Mouse (Mus musculus) 3T3-L1 (cell line): ENCODE measurements around the gene Paqr5.

Experiments
- DNase-seq: peaks from one replicate; pipeline ENCODE4 v3.0.0-alpha.2; 2015; ENCODE audit warnings: low read depth, low spot score

The Paqr5 gene

GRCm38 (mm10) chr9:61960753-61961152 is 65.9 kb downstream of the Paqr5 start:
- DNase-seq: no peak

DNA sequence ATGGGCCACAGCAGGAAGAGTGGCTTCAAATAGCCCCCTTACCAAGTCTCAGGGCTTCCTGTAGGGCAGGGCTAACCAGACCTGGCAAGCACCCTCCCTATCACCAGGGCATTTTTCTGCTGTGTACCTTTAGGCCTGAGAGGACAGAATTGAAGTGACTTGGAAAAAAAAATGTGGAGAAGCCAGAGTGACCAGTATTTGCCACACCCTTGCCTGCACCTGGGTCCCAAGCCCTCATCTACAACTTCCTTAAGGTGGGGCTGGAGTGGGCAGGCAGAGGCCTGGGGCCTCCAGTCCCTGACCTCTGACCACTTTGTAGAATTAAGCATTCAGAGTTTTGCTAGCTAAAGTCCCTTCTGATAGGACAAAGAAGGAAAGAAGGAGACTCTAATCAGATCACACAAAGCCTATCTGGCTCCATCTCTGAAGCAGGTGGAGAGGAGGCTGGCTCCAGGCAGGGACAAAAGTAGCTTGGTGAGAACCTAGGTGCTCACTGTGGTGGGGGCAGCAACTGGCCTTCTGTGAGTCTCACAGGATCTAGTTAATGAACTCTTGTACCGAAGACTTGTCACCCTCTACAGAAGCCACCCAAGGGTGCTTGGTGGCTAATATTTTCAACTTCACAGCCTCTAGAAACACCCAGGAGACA is 66.6 kb downstream of the Paqr5 start:
- no peak for DNase-seq

DNA sequence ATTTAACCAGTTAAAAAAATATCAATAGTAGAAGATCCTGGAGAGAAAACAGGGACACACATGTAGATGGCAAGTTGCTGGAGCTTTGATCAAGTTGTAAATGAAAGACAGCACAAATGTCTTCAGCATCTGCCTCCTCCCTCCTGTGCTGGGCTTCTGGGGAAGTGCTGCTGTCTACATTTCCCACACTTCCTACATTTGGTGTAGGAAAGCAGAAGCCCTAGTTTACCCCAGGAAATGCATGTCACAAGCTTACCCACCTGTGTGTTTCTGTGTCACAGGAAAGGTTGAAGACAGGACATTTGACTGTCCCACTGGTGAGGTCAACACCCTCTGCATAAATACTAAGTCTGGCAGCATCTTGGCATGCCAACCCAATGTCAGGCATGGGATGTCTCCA is 71.9 kb downstream of the Paqr5 start:
- no peak for DNase-seq

DNA sequence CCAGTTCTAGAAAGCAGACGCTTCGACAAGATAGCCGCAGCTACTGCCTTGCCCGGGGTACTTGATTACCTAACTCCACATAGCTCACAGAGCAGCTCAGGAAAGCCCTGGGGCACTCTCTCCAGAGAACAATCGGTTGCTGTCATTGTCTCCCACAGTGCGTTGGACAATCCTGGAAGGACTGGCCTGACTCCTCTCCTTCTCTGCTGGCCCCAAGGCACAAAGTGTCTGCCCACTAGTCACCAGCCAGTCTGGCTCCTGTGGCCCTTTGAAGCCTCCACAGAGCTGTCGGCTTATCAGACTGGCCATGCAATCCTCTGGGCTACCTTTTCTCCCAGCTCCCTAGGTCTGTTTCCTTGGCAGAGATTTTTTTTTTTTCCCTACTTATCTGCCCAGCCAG is 74.4 kb downstream of the Paqr5 start:
- DNase-seq: no peak

- peak; percentile 91 for DNase-seq
Measured at GRCm38 (mm10) chr9:61947402-61948346, 79.0 kb downstream of the Paqr5 start.

GRCm38 (mm10) chr9:61946623-61947401 is 79.8 kb downstream of the Paqr5 start, which contains the start of gene Kif23:
Gene Kif23, minus strand, starts transcription at chr9:61946774.
- DNase-seq: peak; percentile 97

DNA sequence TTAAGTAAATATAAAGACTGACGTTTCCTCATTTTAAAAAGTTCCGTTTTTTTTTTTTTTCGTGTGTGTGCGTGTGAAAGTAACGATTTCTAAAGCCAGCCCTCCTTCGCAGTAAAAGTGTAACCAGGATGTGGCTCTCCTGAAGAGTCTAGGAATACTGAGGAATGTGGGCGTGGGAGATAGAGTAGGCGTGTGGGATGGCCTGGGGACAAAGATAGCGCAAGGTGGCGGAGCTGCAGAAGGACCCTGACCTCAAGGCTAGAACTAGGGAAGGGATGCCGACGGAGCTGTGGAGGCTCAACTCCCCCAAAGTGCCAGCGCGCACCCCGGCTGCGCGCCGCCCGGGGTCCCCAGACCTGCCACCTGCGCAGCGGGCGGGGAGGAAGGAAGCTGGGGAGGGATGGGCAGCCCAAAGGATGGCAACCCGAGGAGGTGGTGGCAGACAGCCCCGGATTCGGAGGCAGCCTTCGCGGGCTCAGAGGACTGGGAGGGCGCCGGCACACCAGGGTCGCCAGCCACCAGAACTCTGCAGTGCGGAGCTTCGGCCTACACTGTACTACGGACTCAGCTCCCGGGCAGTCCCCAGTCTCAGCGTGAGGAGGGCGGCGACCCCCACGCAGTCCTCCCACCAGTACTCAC is 80.6 kb downstream of the Paqr5 start:
- peak; percentile 75 for DNase-seq

DNA sequence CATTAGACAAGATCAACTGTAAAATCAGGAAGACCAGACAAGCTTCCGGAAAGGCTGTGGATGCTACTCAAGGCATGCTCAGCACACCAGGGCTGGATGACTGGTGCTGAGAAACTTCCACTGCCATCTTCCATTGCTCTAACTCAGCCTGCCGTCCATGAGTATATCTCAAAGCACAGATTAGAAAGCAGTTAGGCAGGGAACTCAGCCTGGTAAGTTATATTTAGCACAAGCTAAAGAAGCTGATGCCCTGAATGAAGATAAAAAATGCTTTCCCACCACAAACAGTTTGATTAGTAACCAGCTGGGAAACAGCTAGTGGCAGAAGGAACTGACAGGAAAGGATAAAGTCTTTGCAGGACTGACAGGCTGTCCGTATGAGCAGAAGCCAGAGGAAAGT is 85.6 kb downstream of the Paqr5 start:
- DNase-seq: no peak

GRCm38 (mm10) chr9:61933333-61933732 is 93.3 kb downstream of the Paqr5 start:
- no peak for DNase-seq

GRCm38 (mm10) chr9:61932009-61932408 is 94.6 kb downstream of the Paqr5 start:
- DNase-seq: no peak

GRCm38 (mm10) chr9:61925086-61925660 is 101.5 kb downstream of the Paqr5 start:
- DNase-seq: no peak

DNA sequence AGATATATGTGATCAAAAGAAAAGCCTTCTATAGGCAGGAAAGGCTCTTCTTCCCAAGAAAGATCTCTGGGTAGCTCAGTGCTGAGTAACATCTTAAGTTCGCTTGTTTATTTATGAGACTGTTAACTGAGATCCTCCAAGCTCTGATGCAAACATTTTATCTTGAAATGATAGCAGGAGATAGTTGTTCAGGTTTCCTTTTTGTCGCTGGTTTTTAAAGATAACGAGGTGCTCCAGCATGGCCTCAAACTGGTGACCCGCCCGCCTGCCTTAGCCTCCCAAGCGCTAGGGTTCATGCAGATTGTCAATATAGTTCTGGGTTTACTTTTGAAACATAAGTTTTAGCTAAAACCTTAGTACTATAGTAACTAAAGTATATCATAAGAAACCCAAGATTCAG is 106.3 kb downstream of the Paqr5 start:
- DNase-seq: no peak

GRCm38 (mm10) chr9:61919464-61919863 is 107.2 kb downstream of the Paqr5 start:
- no peak for DNase-seq

- peak; percentile 30 for DNase-seq
Measured at GRCm38 (mm10) chr9:61917436-61917835, 109.2 kb downstream of the Paqr5 start.

DNA sequence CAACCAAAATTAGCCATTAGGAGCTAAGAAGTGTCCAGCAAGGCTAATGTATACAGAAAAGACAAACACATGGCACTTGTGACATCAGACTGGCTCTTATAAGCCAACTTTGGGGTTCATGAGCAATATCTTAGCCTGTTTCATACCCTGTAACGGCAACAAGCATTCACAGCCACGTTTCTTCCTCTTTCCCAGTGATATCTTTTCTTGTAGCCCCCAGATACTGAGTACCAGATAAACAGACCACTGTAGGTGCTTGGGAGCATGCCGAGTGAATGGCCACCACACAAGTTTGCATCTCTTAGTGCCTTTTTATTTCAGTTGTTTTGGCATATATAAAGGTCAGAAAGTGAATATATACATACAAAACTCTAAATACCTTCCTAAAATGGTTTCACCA is 109.7 kb downstream of the Paqr5 start:
- DNase-seq: no peak

- DNase-seq: no peak
Measured at GRCm38 (mm10) chr9:61915393-61916005, 111.2 kb downstream of the Paqr5 start.

DNA sequence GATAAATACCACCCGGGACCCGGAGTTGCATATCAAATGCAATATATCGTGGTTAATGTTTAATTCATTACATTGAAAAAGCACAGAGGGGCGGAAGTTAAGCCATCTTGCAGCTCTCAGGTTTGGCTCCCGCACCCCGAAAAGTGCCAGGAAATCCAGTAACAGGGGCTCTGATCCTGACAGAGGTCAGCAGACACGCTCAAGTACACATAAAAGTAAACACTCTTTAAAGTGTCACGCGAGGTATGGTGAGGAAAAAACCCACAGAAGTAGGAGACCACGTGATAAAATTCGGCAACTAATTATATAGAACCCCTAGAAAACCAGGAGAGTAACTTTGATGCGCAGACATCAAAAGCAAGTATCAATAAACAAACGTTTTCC is 111.7 kb downstream of the Paqr5 start:
- no peak for DNase-seq

DNA sequence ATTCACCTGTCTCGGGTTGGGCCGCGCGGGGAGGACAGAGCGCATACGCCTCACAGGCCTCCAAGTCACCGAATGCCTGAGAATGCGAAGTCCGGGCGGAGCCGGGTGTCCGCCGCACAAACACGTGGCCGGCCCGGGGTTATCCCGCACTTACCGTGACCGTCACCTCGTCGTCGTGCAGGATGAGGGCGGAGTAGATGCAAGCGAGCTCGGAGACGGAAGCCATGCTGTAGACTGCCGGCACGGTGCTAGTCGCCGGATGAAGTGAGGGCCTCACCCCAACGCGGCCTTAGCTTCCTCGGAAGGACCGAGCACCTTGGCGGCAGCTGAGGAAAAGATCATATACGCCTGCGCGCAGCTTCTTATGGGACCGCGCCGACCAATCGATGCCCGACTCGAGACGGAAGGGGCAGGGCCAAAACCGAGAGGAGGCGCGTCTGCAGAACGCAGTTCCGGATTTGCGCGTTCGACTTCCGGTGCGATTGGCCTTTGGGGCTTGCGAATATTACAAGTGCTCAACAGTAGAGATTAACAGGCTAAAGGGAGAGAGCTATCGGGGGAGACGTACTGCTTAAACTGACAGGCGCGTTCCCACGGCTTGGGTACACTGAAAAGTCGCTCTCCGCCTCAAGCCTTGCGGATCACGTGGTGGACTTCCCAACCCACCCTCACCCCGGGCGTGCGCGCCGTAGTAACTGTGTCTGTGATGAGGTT is 112.3 kb downstream of the Paqr5 start, which contains the start of gene Rplp1:
Rplp1 (minus strand) TSS at position 340 of the 714 bp plus-strand sequence.
- DNase-seq: peak; percentile 98

DNA sequence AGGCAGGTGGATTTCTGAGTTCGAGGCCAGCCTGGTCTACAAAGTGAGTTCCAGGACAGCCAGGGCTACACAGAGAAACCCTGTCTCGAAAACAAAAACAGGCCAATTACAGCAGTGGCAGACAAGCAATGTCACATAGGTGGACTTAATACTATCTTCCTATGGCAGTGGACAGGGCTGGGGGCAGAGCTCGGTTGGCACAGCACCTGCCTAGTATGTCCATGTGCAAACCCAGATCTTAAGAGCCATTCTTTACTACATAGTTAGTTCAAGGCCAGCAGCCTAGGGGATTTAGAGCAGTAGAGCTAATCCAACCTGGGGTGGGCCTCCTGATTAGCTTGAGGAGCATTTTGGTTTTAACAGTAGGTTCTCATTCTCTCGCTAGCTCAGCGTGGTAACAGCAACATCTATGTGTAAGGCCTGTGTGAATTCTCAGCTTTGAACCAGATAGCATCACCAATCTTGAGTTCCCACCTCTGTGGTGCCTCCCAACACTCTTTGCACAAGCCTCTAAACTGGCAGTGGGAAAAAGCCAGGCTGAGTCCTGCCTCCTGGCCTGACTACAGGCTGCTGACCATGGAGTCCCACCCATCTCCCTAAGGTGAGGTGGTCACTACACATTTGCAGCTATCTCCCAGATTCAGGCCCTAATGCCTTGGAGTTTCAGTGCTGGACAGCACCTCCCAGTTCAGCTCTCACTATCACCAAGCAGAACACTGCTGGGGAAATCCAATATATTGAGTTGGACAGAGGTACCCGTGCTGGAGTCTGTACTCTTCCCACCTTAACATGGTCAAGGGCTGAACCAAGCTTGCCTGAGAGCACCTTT is 115.1 kb downstream of the Paqr5 start:
- DNase-seq: no peak
